Mouse (Mus musculus): ENCODE measurements around the gene Cog4.

DNA sequence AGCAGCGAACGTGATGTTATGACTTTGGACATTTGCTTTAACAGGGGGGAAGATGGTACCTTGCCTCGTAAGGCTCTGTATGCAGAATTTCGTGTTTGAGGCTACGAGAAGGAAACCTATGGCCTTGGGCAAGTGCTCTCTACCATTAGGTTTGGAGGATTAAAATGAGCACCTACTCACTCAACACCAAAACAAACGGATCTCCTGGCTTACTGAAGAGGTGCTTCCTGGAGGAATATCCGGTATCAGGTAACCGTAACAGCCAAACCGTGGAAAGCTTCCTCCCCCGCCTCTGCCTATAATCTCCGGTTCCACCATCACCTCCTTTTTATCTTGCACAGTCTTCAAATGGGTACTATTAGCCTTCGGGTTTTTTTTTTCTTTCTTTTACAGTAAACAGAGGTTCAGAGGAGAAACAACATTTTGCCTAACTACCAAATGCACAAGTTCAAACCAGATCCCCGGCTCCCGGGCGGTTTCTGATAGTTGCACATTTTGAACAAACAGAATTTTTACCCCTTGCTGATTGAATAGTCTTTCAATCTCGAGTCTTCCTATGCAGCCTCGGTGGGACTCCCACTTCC, 487 bp upstream of the Cog4 start:
- TF ChIP-seq POLR2A (IDR thresholded peaks at IDR 0.05; ENCODE audit: borderline replicate concordance, insufficient read depth, low read length) (no peak), CTCF (IDR thresholded peaks at IDR 0.05; ENCODE audit: borderline replicate concordance, insufficient read depth, low read depth, low read length) (no peak)
